Mouse (Mus musculus): Measurements from ENCODE around the gene Pitpna. TPM values are rescaled to one million over a fixed set of nuclear protein-coding genes. Genes with fewer than 3 reads are reported as not detected.

Pitpna gene
- 55.8 and 70.1 TPM in 2 replicates for polyA plus RNA-seq (2012; rRNA removed)

DNA sequence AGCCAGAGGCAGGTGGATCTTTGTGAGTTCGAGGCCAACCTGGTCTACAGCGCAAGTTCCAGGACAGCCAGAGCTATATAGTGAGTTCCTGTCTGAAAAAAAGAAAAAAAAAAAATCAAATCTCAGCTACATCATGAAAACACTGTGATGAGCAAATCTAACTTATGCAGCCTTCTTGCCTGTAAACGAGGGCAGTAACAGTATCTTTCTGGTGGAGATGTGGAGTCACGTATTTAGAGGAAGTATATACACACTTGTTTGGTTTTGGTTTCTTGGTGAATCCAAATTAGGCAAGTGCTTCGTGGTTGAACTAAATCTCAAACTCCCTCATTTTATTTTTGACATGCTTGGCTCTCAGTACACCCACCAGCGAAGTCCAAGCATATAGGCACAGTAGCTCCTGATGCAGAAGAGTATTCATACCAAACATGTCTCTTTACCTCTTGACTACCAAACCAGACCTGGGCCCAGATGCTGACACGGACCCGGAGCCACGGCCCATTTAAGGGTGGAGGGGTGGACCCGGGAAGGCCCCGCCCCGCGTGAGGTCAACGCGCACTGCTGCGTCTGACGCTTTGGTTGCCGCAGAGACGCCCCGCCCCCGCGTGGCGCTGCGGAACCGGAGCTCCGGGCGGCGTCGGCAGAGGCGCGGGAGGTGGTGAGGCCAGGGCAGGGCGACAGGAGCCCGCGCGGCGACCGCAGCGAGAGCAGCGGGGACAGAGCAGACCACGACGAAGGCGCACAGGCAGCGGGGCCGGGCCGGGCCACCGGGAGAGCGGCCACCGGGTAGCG, at the start of gene Pitpna:
Gene Pitpna, plus strand, starts transcription at position 605 of the 792 bp plus-strand sequence.

DNA sequence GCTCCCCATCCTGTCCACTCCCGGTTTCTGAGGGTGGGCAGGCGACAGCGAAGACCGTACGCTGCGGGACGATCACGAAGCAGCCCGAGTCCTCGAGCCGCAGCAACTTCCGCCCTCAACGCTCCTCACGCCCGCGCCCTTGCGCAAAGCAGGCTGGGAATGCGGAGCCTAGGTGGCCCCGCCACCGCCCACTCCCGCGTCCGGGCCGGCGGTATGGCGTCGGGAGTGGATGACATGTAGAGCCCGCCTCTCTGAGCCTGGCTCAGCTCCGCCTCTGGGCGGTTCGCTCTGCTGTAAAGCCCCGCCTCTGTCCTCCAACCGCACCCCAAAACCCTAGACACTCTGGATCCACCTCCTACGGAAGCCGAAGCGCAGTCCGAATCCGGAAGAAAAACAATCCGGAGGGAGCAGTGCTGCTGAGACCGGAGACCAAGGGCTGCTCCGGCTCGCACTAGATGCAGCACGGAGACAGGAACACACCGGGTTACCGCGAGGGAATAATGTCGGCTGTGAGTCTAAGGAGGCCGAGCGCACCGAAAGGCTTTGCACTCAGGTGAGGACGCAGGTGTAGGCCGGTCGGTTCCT, 42.8 kb downstream of the Pitpna start, which contains the start of gene Inpp5k:
Gene Inpp5k, plus strand, starts transcription at position 344 of the 585 bp plus-strand sequence.

DNA sequence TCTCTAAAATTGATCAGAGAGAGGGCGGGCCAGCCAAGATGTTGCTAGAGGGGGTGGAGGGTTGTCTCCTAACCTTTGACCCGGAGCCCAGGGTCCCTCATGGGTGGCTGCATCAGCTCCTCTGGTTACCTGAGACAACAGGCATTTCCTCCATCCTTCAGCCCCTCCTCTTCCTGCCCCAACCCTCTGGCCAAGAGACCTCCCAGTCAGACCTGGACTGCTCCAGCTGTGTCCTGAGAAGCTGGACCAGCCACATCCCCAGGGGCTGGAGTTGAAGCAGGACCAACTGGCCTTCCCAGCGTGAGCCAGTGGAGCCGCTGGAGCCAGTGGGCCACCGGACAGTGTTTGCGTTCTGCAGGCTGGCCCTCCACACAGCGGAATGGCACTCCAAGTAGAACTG, 62.4 kb downstream of the Pitpna start, which contains the start of gene Myo1c:
Gene Myo1c, plus strand, starts transcription at position 194 of the 400 bp plus-strand sequence.

Other genes with a start within 250 kb of the Pitpna start
- 9.9 and 14.4 TPM in 2 replicates for gene Rpa1, start 239.8 kb upstream of the Pitpna start, polyA plus RNA-seq (2012; rRNA removed)
- 2.6 and 4.5 TPM in 2 replicates for gene Smyd4, start 239.7 kb upstream of the Pitpna start, polyA plus RNA-seq (2012; rRNA removed)
- 27.8 and 32.3 TPM in 2 replicates for gene Serpinf1, start 165.4 kb upstream of the Pitpna start, polyA plus RNA-seq (2012; rRNA removed)
- 0.88 and 1.9 TPM in 2 replicates for gene Serpinf2, start 148.5 kb upstream of the Pitpna start, polyA plus RNA-seq (2012; rRNA removed)
- 20.5 and 24.9 TPM in 2 replicates for gene Wdr81, start 133.4 kb upstream of the Pitpna start, polyA plus RNA-seq (2012; rRNA removed)
- 14.5 and 19.6 TPM in 2 replicates for gene Tlcd2, start 126.4 kb upstream of the Pitpna start, polyA plus RNA-seq (2012; rRNA removed)
- 48.5 and 53.9 TPM in 2 replicates for gene Prpf8, start 101.3 kb upstream of the Pitpna start, polyA plus RNA-seq (2012; rRNA removed)
- gene Rilp, start 78.0 kb upstream of the Pitpna start, polyA plus RNA-seq (2012; rRNA removed) = 12.3 and 13.1 TPM in 2 replicates
- 14.3 and 15.1 TPM in 2 replicates for gene Scarf1, start 74.6 kb upstream of the Pitpna start, polyA plus RNA-seq (2012; rRNA removed)
- 18.6 and 19.8 TPM in 2 replicates for gene Slc43a2, start 56.4 kb upstream of the Pitpna start, polyA plus RNA-seq (2012; rRNA removed)
- gene Inpp5k, start 42.9 kb downstream of the Pitpna start, polyA plus RNA-seq (2012; rRNA removed) = 38.6 and 40.4 TPM in 2 replicates
- gene Myo1c, start 62.4 kb downstream of the Pitpna start, polyA plus RNA-seq (2012; rRNA removed) = 73.3 and 74.1 TPM in 2 replicates
- gene Crk, start 91.2 kb downstream of the Pitpna start, polyA plus RNA-seq (2012; rRNA removed) = 198 and 236 TPM in 2 replicates
- gene Ywhae, start 144.8 kb downstream of the Pitpna start, polyA plus RNA-seq (2012; rRNA removed) = 74.0 and 89.2 TPM in 2 replicates
- 0.77 and 0.91 TPM in 2 replicates for gene Doc2b, start 208.0 kb downstream of the Pitpna start, polyA plus RNA-seq (2012; rRNA removed)

Measured in colon, adult 2 months (tissue).